Mouse (Mus musculus) heart, embryonic 14.5 days (tissue): Measurements from ENCODE around the gene Cog1. TPM values are rescaled to one million over a fixed set of nuclear protein-coding genes. Genes with fewer than 3 reads are reported as not detected.

Source experiments
- ATAC-seq: fragments of 200-750 bp; cut with Nextera tagmentation; 2 replicates; pipeline ENCODE4 v1.8.0; 2017; ENCODE audit warnings: low read depth, moderate TSS enrichment; ENCODE audit not compliant: insufficient number of reproducible peaks, insufficient read depth, low FRiP score
- H3K27ac ChIP-seq, 2 experiments: fragments of 200-500 bp in 1 of 2; fragments of 300-500 bp in 1 of 2; sonication (generic) in 1 of 2; replicated peaks in 1 of 2; 2 replicates each; pipeline ENCODE4 v1.5.1; 2012 to 2014; ENCODE audit warnings: low read depth in 2 of 2, low read length in 2 of 2, control low read depth in 1 of 2, mild to moderate bottlenecking in 1 of 2, mixed read lengths in 1 of 2; ENCODE audit not compliant: control insufficient read depth in 1 of 2, insufficient read depth in 1 of 2
- H3K27me3 ChIP-seq: fragments of 300-500 bp; sonication (generic); 2 replicates; pipeline ENCODE4 v1.6.1; 2014; ENCODE audit warnings: mild to moderate bottlenecking, low read length, control low read depth; ENCODE audit not compliant: control insufficient read depth, insufficient read depth
- H3K36me3 ChIP-seq: fragments of 300-500 bp; sonication (generic); 2 replicates; pipeline ENCODE4 v1.6.1; 2014; ENCODE audit warnings: mild to moderate bottlenecking, control low read depth, low read length, mixed read lengths; ENCODE audit not compliant: control insufficient read depth, insufficient read depth
- H3K4me1 ChIP-seq, 2 experiments: fragments of 200-500 bp in 1 of 2; fragments of 300-500 bp in 1 of 2; sonication (generic) in 1 of 2; 2 replicates each; pipeline ENCODE4 v1.6.1; 2012 to 2014; ENCODE audit warnings: low read length in 2 of 2, control low read depth in 1 of 2, mixed read lengths in 1 of 2; ENCODE audit not compliant: control insufficient read depth in 2 of 2, insufficient read depth in 2 of 2
- H3K4me2 ChIP-seq: fragments of 300-500 bp; sonication (generic); 2 replicates; pipeline ENCODE4 v1.6.1; 2014; ENCODE audit warnings: mild to moderate bottlenecking, low read length
- H3K4me3 ChIP-seq, 2 experiments: fragments of 200-500 bp in 1 of 2; fragments of 300-500 bp in 1 of 2; sonication (generic) in 1 of 2; 2 replicates each; pipeline ENCODE4 v1.5.1; 2012 to 2014; ENCODE audit warnings: low read length in 2 of 2, mild to moderate bottlenecking in 2 of 2, control low read depth in 1 of 2, low read depth in 1 of 2, moderate library complexity in 1 of 2; ENCODE audit not compliant: control insufficient read depth in 1 of 2, insufficient read depth in 1 of 2
- H3K9ac ChIP-seq: fragments of 300-500 bp; sonication (generic); 2 replicates; pipeline ENCODE4 v1.6.1; 2014; ENCODE audit warnings: mild to moderate bottlenecking, low read length
- H3K9me3 ChIP-seq: fragments of 300-500 bp; sonication (generic); 2 replicates; pipeline ENCODE4 v1.6.1; 2016; ENCODE audit warnings: low read length, control low read depth; ENCODE audit not compliant: control insufficient read depth
- WGBS: fragments of 180-500 bp; shearing (Covaris S2); extraction: QIAGEN DNeasy Blood & Tissue Kit; methylation state at CpG from one replicate; pipeline ENCODE4 v1.1.7; 2014; 5-methylcytosine and 5-hydroxymethylcytosine counted together
- polyA plus RNA-seq: library from polyadenylated mRNA; unstranded; fragments of >200 nt; fragmentation: Nextera tagmentation; extraction: Ambion mirVana; gene quantifications from 2 replicates; pipeline ENCODE4 v1.2.1, GENCODE M21; 2014

Gene Cog1
- polyA plus RNA-seq, 1 experiment from 2014 or later: 20.1 TPM

DNA sequence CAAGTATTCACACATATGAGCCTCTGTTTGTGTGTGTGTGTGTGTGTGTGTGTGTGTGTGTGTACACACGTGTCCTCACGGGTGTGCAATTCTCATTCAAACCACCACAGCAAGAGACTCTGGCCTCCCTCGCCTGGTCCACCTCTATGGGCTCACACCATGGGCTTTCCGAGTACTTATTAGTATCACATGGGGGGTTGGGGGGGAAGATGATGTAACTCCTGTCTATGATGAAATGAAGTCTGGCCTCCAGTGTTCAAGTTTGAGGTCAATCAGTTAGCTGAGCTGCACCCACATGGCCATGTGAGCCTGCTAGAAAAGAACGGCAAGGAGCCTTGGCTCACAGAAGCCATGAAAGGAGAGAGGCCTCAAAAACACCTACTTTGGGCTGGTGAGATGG lies 15.6 kb upstream of the Cog1 start:
- Histone ChIP-seq H3K4me1 (no peaks in the 10 kb centered on the region), H3K36me3 (no peaks in the 10 kb centered on the region), H3K9me3 (no peaks in the 10 kb centered on the region), H3K9ac (no peak overlapping the region), H3K4me3 (no peak overlapping the region), H3K4me2 (no peak overlapping the region), H3K27me3 (no peaks in the 10 kb centered on the region; the same call in 1 of the 2 replicates), H3K27ac (no peak overlapping the region)
- no peak for ATAC-seq
- WGBS: 92% methylated on average over 5 of the region's 5 CpGs

DNA sequence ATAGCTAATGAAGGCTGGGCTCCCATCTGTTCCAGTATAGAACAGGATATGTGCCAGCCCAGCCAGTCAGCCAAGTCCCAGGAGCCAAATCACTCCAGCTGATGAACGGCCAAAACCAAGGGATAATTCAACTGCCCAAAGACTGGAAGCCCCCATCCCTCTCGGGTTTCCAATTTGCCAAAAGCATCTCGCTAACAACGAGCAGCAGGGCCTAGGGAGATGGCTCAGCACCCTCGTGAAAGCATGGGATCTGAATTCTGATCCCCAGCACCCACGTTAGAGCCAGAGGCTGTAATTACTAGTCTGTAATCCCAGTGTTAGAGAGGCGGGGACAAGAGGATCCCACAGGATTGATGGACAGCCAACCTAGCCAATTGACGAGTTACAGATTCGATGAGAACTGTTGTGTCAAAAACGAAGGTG lies 14.3 kb upstream of the Cog1 start:
- Histone ChIP-seq H3K36me3 (no peaks in the 10 kb centered on the region), H3K27me3 (no peaks in the 10 kb centered on the region; the same call in 1 of the 2 replicates), H3K27ac (no peak overlapping the region), H3K9ac (no peak overlapping the region), H3K4me1 (no peaks in the 10 kb centered on the region), H3K4me2 (no peak overlapping the region), H3K9me3 (no peaks in the 10 kb centered on the region), H3K4me3 (no peak overlapping the region)
- 65% methylated on average over 10 of the region's 10 CpGs for WGBS
- ATAC-seq: no peak

DNA sequence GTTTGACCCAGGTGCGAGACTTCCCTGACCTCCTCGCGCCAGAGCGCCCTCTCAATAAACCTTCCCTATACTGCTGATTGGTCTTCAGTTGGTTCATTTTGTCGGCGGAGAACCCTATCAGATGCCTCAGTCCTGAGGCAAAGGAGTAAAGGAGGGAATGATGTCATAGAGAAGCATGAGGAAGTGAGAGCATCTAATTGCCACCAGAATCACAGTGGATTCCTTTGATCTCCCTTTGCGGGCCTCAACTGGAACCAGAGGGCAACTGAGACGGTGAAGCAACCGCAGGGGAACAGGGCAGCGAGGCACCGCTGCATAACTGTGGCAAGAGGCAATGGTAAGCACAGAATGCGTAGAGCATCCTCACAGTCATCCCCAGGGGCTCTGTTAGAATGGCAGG lies 10.3 kb upstream of the Cog1 start:
- H3K27me3 ChIP-seq: no peaks in the 10 kb centered on the region
- ATAC-seq: no peak
- no peak overlapping the region for H3K4me3 ChIP-seq
- WGBS: 85% methylated on average over 12 of the region's 12 CpGs
- H3K4me2 ChIP-seq: no peak overlapping the region
- H3K36me3 ChIP-seq: no peaks in the 10 kb centered on the region
- H3K9me3 ChIP-seq: no peaks in the 10 kb centered on the region
- no peaks in the 10 kb centered on the region for H3K4me1 ChIP-seq
- no peak overlapping the region for H3K27ac ChIP-seq
- H3K9ac ChIP-seq: no peak overlapping the region

DNA sequence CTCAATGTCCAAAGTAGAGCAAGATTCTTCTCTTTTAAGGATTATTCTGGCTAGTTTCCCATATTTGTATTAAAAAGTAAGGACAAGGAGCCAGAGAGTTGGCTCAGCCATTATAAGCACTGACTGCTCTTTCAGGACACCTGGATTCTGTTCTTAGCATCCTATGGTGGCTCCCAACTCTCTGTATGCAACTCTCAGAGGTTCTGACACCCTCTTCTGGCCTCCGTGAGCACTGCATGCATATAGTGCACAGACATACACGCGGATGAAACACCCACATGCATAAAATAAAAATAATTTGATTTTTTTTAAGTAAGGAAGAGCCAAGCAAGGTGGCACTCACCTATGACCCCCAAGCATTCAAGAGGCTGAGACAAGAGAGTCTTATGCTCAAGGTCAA lies 3.8 kb upstream of the Cog1 start:
- Histone ChIP-seq H3K4me1 (peaks cover 4 to 7% of the 10 kb centered on the region in 2 experiments), H3K4me3 (no peak overlapping the region), H3K27me3 (no peaks in the 10 kb centered on the region), H3K27ac (no peak overlapping the region), H3K36me3 (no peaks in the 10 kb centered on the region), H3K9ac (no peak overlapping the region), H3K9me3 (no peaks in the 10 kb centered on the region), H3K4me2 (no peak overlapping the region)
- no peak for ATAC-seq
- 80% methylated on average over 3 of the region's 3 CpGs for WGBS

DNA sequence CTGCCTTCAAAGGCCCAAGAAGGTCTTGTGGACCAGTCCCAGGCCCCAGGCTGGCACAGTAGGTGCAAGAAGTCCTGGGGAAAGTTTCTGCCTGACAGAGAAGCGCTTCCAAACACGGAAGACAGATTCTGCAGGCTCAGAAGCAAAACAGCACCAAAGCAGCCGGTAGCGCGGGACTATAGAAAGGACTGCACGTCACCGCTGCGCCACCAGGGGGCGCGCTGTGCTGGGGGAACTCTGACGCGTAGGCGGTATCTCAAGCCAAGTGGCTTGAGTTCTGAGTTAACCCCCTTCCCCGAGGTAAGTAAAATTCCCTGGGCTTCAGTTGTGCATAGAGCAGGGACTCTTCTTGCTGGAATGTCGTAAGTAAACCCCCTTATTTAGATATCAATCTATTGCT lies 817 bp upstream of the Cog1 start:
- Histone ChIP-seq H3K9me3 (no peaks in the 10 kb centered on the region), H3K27ac (no peak overlapping the region), H3K4me1 (peaks cover 4 to 14% of the 10 kb centered on the region in 2 experiments), H3K4me2 (peak overlapping the region; percentile 84; the same call in 1 of the 2 replicates), H3K27me3 (no peaks in the 10 kb centered on the region), H3K9ac (no peak overlapping the region), H3K36me3 (peaks cover 14% of the 10 kb centered on the region), H3K4me3 (no peak overlapping the region)
- WGBS: 3% methylated on average over 15 of the region's 15 CpGs
- no peak for ATAC-seq

DNA sequence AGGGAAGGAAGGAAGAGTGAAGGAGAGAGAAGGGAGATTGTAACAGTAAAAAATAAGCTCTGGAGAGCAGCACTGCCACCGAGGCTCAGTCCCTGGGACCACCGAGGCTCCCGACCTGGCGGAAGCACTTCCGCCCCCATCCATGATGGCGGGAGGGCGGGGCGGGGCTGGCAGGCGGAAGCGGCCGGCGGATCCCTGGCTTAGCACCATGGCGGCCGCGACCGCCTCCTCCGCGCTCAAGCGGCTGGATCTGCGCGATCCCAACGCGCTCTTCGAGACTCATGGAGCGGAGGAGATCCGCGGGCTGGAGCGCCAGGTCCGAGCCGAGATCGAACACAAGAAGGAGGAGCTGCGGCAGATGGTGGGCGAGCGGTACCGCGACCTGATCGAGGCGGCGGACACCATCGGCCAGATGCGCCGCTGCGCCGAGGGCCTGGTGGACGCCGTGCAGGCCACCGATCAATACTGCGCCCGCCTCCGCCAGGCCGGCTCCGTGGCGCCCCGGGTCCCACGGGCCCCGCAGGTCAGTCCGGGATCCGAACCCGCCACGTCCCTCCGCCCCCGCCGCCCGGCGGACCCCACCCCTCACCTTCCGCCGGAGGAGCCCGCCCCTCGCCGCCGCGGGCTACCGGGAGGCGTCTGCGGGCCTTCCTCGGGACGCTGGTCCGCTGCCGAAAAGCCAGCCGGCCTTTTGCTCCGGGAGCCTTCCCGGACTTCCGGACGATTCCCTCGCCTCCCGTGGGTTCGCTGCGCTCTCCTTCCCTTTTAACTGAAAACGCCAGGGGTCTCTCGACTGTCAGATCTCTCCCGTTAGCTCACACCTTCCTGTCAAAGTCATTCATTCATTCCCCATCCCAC lies 613 bp downstream of the Cog1 start, which contains the start of gene Slc39a11:
TSS of gene Slc39a11 (minus strand) at position 727 of the 858 bp plus-strand sequence.
- Histone ChIP-seq H3K9ac (peak within 1 kb of the TSS; percentile 97), H3K4me3 (peak within 1 kb of the TSS; percentile 74 to 98), H3K9me3 (no peaks in the 10 kb centered on the region), H3K36me3 (peaks cover 28% of the 10 kb centered on the region), H3K27me3 (no peaks in the 10 kb centered on the region), H3K27ac (peak within 1 kb of the TSS; percentile 60 to 80), H3K4me1 (peaks cover 4 to 14% of the 10 kb centered on the region in 2 experiments), H3K4me2 (peak within 1 kb of the TSS; percentile 84)
- under 1% methylated on average over 70 of the region's 91 CpGs for WGBS
- peak; percentile 60; the same call in 1 of the 2 replicates for ATAC-seq

DNA sequence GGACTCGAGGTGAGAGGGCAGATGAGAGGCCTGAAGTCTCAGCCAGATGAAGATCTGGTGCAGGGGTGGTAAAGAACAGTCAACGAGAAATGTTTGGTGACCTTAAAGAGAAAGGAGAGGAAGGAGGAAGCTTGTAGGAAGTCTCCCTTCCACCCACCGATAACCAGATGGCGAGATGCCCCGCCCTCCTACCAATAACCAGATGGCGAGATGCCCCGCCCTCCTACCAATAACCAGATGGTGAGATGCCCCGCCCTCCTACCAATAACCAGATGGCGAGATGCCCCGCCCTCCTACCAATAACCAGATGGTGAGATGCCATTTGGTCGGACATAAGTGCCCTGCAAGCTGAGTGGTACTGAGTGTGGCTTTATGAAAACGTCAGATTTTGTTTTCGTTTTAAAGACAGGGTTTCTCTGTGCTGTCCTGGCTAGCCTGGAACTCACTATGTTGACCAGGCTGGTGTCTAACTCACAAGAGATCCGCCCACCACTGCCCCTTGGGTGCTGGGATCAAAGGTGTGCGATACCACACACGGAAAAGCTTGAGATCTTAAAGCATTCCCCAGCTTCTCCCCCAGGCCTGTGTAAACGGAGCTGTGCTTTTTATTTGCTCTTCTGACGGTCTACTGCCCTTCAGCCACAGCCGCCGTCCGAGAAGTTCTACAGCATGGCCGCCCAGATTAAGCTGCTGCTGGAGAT lies 2.4 kb downstream of the Cog1 start:
- H3K36me3 ChIP-seq: peaks cover 46% of the 10 kb centered on the region
- no peak for ATAC-seq
- no peak overlapping the region for H3K4me2 ChIP-seq
- H3K4me1 ChIP-seq: peaks cover 4 to 14% of the 10 kb centered on the region in 2 experiments
- no peaks in the 10 kb centered on the region for H3K9me3 ChIP-seq
- H3K27me3 ChIP-seq: no peaks in the 10 kb centered on the region
- WGBS: 69% methylated on average over 22 of the region's 22 CpGs
- no peak overlapping the region for H3K4me3 ChIP-seq
- H3K27ac ChIP-seq: no peak overlapping the region
- no peak overlapping the region for H3K9ac ChIP-seq
